Mouse (Mus musculus): Measurements from ENCODE around the gene Ddx19b.

- TF ChIP-seq CTCF (IDR thresholded peaks at IDR 0.05; ENCODE audit: borderline replicate concordance, control insufficient read depth, extremely low read depth, insufficient read depth, low read length, poor library complexity): no peak
- no peak for TF ChIP-seq POLR2A (IDR thresholded peaks at IDR 0.05; ENCODE audit: control insufficient read depth, extremely low read depth, insufficient read depth, low read length, poor library complexity)
Observed at GRCm38 (mm10) chr8:110958135-110958534, 73.4 kb downstream of the Ddx19b start.

All from thymus, adult 2 months (tissue).